Mouse (Mus musculus): ENCODE results near the gene Retreg3. TPM values are rescaled to one million over a fixed set of nuclear protein-coding genes. Genes with fewer than 3 reads are reported as not detected.

The Retreg3 gene
- total RNA-seq, 4 experiments from 2014 or later = 51.3 to 53.1 (median 52.4) TPM

DNA sequence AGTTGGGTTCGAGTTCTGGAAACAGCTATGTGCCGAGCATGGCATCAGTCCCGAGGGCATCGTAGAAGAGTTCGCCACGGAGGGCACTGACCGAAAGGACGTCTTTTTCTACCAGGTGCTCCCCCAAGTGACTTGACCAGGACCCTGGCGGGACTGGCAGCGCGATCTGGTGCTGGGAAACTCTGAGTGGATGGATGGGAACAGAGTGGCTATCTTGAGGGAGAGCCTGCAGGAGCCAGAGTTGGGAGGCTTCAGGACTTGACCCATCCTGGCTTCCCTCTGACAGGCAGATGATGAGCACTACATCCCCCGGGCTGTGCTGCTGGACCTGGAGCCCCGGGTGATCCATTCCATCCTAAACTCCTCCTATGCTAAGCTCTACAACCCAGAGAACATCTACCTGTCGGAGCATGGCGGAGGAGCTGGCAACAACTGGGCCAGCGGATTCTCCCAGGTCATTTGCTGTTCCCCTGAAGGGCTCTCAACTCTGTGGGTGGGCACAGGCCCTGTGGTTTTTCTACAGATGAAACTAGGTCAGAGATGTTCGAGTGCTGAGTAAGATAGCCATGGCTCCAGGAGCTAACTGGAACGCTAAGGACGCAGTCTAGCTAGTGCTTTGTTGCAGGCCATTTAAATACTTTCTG is 974 bp upstream of the Retreg3 start:
- no peak for DNase-seq (ENCODE audit: low spot score in 2 of 2)

- DNase-seq (ENCODE audit: low spot score in 2 of 2) = no peak
Observed at GRCm38 (mm10) chr11:101119131-101119760, 447 bp downstream of the Retreg3 start.

DNA sequence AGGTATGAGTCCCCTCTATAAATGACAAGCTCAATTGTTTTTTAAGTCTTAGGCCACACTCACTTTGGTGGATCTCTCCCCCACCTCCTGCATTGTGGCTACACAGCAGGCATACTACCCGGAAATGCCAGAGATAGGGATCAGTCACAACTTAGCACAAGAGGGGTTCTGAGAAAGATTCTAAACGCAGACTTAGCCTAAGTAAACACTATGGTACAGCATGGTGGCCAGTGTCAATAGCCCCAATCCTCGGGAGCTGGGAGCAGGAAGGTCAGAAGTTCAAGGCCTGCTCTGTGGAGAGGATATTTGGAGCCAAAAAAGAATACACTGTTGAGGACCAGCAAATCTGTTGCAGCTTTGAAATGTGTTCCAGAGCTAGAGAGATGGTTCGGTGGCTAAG is 1.6 kb downstream of the Retreg3 start:
- DNase-seq (ENCODE audit: low spot score in 2 of 2) = no peak

- no peak for DNase-seq (ENCODE audit: low spot score in 2 of 2)
Observed at GRCm38 (mm10) chr11:101115564-101115963, 4.1 kb downstream of the Retreg3 start.

DNA sequence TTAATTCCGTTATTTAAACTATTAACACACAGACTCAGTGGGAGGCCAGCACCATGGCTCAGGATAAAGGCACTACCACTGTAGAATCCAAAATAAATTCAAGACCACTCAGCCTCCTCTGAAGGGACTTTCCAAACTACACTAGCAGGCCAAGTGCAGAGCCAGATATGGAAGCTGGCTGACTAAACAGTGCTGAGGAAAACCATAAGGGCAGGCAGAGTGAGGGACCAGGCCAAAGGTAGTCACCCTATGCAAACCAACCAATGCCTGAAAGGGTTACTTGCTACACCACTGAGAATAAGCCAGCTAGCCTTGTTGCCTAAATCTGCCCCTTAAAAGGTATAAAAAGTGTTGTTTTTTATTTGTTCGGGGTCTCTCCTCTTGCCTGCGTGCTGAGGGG is 7.5 kb downstream of the Retreg3 start:
- no peak for DNase-seq (ENCODE audit: low spot score in 2 of 2)

DNA sequence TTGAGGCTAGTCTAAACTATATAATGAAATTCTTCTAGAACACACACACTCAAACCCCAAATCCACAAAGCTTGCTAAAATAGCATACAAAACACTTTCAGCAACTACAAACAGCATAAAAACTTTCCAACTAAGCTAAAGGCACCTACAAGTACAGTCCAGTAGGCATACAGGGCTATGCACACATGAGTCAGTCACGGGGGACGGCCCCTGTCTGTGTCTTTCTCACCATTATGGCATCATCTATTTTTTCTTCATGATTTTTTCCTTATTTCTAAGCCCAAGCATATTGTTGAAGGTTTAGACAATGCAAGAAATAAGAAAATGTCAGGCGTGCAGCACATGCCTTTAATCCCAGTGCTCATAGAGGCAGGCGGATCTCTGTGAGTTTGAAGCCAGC is 8.5 kb downstream of the Retreg3 start:
- no peak for DNase-seq (ENCODE audit: low spot score in 2 of 2)

DNA sequence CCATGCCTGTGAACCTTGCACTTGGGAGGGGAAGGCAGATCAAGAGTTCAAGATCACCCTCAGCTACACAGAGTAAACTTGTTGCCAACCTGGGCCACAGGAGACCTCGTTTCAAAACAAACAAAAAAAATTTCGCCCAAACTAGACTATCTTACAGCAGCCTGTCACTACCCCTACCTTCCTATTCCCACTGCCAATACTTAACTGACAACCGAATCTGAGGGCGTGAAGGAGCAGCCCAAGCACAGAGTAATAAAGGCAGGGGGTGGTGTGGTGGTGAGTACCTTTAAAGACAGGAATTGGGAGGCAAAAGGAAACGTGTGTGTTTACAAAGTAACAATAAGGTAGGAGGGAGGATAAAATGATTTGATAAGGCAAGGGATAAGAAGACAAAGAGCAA is 9.0 kb downstream of the Retreg3 start:
- DNase-seq (ENCODE audit: low spot score in 2 of 2) = no peak

DNA sequence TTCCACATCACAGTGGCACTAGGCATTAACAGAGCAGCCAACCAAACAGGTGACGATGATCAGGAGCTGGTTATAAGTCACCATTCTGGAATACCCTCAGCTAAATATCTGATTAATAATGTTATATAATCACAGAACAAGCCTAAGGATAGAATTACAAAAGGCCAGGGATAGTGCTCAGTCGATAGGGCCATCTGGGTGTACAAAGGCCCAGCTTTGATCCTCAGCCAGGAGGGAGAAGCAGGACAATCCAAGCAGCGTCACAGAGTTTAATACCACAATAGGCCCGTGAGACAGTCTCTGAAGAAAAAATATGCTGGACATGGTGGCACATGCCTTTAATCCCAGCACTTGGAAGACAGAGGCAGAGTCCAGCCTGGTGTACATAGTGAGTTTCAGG is 10.3 kb downstream of the Retreg3 start:
- no peak for DNase-seq (ENCODE audit: low spot score in 2 of 2)

DNA sequence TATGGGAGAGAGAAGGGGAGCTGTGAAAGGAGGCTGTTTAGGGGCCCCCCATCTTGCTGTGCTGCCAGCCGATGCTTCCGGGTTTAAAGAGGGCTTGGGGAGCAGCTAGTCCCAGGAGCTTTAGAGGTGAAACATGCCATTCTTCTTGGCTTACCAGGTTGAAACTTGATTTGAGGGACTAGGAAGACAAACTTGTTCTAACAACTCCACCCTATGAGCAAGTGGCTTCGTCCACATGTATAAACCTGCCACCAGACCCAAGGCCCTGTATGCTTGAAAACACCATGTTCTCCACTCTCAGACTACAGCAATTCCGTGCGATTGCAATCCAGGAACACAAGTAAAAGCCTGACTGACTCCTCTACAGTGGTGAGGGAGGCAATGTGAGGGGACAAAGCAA is 16.7 kb downstream of the Retreg3 start:
- DNase-seq (ENCODE audit: low spot score in 2 of 2) = no peak

GRCm38 (mm10) chr11:101098231-101098630 is 21.5 kb downstream of the Retreg3 start:
- no peak for DNase-seq (ENCODE audit: low spot score in 2 of 2)

DNA sequence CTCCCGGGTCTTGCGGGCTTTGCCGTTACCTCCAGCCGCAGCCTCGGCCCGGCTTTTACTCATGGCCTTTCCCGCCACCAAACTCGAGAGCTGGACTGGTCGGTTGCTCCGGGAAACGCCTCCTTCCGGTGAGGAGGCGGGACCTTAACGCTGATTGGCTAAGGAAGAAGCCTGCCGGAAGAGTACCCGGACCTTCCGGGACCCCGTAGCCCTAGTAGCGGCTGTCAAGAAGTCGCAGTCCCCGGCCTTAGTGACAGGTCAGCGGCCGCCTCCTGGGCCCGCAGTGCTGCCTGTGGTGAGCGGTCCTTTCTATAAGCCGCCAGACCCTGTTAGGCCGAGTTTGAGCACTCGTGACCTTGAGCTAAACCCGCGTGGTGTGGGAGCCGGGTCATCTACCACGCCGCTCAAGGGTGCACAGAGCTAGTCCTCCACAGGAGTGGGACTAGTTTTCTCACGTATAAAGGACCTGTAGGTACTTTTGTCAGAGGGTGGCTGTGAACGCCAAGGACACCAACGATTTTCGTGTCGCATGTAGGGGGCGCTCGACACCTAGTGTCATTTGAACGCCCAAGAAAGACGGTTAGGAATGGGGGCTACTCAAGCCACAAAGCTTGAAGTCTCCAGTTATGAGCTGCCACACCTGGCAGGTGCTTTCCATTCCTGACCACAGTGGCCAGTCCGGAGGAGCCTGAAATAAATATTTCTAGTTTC is 24.2 kb downstream of the Retreg3 start, which contains the start of gene Psmc3ip:
TSS of gene Psmc3ip (minus strand) at position 123 of the 711 bp plus-strand sequence.
- peak; percentile 92 to 93 for DNase-seq (ENCODE audit: low spot score in 2 of 2)

DNA sequence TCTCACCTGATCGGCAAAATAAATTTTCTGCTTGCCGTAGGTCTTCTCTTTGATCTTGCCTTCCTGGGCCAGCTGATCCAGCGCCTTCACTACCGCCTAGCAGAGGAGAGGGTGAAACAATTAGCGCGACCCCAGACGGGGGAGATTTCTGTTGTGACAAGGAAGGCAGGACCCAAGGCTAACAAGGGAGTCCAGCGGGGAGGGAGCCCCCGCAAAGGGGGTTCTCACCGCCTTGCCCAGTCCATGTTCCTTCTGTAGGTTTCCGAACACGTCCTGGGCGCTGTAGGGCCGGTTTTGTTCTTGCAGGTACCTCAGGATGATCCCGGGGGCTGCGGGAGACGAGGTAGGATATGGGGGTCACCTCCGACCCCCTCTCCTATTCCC is 24.8 kb downstream of the Retreg3 start:
- DNase-seq (ENCODE audit: low spot score in 2 of 2) = no peak

- DNase-seq (ENCODE audit: low spot score in 2 of 2) = no peak
Observed at GRCm38 (mm10) chr11:101089931-101090330, 29.8 kb downstream of the Retreg3 start.

GRCm38 (mm10) chr11:101087682-101088055 is 32.0 kb downstream of the Retreg3 start:
- no peak for DNase-seq (ENCODE audit: low spot score in 2 of 2)

DNA sequence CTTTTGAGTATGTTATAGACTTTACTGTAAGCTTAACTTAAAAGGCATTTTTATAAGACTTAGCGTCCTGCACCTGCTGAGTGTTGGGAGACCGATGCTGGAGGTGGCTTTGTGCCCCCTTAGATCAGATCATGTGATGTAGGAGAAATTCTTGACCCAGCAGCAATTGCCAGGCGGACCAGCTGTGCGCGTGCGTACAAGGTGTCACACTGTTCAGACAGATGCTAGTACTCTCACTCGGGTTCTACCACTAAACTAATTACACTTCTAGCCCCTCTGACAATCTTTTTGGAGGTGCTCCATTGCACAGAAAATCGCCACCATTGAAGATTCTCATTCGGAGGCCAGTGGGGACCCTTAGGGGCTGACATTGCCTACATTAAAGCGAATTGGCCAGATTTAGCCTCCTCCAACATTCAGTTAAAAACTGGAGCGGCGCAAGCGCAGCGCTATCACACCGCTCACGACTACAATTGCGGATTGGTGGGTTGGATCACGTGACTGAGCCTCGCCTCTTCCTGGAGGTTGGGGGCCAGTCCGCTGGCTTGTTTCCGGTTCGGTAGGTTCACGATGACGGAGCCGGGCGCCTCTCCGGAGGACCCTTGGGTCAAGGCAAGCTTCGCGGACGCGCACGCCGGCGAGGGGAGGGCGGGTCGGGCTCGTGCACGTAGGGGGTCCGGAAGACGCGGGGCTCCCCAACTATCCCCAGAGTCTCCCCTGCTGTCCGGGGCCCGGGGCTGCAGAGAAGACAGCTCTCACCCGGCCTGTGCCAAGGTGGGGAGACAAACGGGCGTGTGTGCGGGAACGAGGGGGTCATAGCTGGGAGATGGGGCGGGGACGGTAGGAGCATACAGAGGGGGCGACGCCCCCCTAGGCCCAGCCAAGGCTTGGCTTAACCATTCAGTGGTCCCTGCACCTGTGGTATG is 32.7 kb downstream of the Retreg3 start, which contains the start of gene Mlx:
TSS of gene Mlx (plus strand) at position 522 of the 926 bp plus-strand sequence.
- DNase-seq (ENCODE audit: low spot score in 2 of 2) = peak; percentile 88 to 91

DNA sequence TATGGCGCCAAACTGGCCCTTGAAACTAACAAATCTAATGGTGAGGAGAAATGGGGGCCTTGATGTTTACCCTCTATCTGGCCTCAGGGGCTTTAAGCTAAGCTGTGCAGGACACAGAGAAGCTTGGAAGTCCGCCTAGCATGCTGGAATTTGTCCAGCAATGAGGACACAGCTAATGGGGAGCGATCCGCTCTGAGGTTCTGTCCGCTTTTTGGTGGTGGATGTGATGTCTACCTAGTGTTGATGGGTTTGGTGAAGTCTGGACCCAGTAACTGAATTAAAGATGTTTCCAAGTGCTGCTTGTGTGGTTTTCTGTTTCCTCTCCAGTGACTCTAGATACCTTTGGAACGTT is 33.4 kb downstream of the Retreg3 start:
- no peak for DNase-seq (ENCODE audit: low spot score in 2 of 2)

DNA sequence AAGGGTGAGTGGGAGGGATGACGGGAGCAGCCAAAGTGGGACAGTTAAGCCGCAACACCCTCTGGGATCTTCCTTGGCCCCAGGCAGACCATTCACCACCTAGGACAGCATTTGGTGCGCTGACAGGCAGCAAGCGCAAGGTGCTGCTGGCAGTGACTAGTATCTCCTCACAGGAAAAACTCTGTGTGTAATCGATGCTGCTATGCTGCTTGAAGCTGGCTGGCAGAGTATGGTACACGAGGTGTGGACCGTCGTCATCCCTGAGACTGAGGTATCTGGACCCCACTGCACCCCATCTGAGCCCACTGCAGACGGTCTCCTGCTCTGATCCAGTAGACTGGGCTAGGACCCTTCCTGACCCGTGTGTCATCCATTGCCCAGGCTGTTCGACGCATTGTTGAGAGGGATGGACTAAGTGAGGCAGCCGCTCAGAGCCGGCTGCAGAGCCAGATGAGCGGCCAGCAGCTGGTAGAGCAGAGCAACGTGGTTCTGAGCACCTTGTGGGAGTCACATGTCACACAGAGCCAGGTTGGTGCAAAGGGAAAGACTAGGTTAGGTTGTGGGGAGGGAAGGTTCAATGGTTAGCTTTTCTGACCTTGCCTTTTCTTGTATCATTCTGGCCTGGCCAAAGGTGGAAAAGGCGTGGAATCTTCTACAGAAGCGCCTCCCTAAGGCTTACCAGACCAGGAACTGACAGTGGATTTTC is 33.9 kb downstream of the Retreg3 start:
- no peak for DNase-seq (ENCODE audit: low spot score in 2 of 2)

GRCm38 (mm10) chr11:101084811-101085210 is 34.9 kb downstream of the Retreg3 start:
- no peak for DNase-seq (ENCODE audit: low spot score in 2 of 2)

GRCm38 (mm10) chr11:101084246-101084645 is 35.4 kb downstream of the Retreg3 start:
- DNase-seq (ENCODE audit: low spot score in 2 of 2) = no peak

DNA sequence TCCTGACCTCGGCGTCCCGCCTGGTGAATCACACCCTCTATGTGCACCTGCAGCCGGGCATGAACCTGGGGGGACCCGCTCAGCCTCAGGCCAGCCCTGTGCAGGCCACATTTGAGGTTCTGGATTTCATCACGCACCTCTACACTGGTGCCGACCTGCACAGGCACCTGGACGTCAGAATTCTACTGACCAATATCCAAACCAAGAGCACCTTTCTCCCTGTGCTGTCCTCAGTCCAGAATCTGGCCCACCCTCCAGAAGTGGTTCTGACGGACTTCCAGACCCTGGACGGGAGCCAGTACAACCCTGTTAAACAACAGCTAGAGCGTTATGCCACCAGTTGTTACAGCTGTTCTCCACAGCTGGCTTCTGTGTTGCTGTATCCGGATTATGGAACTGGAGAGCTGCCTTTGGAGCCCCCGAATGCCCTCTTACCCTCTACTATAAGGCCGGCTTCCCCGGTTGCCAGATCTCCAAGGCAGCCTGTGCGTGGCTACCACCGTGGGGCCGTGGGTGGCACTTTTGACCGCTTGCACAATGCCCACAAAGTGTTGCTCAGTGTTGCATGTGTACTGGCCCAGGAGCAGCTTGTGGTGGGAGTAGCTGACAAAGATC is 36.5 kb downstream of the Retreg3 start:
- DNase-seq (ENCODE audit: low spot score in 2 of 2) = no peak
